Mouse (Mus musculus) adrenal gland, postnatal 25 days (tissue): ENCODE data around the gene Cntnap5b. TPM values are rescaled to one million over a fixed set of nuclear protein-coding genes. Genes with fewer than 3 reads are reported as not detected.

Experiments
- DNase-seq: peaks from one replicate; pipeline ENCODE4 v3.0.0; 2021; ENCODE audit warnings: mixed read lengths
- total RNA-seq: library from RNA; stranded (reverse); gene quantifications from 2 replicates; pipeline ENCODE4 v1.2.3, GENCODE M21; 2021

Gene Cntnap5b
- total RNA-seq, 1 experiment from 2014 or later, result 1.7 TPM

DNA sequence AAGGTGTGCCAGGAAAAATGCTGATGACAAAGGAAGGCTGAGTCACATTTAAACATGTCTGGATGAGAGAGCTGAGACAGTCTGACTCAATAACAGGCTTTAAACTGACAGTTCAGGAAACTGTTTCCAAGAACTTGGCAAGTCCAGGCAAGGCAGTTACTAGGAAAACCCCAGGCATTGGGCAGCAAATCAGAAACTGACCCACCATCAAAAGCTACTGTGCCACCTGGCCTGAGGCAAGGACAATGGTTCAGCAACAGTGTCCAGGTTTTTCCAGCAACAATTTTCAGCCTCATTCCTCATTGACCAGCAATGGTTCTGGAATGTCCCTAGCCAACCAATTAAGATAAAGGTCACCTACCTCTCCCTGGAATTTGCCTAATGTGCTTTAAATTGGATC is 399.0 kb downstream of the Cntnap5b start:
- no peak for DNase-seq

DNA sequence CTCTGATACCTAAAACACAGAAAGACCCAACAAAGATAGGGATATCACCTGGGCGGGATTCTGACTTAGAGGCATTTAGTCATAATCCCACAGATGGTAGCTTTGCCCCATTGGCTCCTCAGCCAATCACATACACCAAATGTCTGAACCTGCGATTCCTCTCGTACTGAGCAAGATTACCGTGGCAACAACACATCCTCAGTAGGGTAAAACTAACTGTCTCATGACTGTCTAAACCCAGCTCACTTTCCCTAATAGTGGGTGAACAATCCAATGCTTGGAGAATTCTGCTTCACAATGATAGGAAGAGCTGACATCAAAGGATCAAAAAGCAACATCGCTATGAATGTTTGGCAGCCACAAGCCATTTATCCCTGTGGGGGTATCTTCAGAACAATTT is 407.5 kb downstream of the Cntnap5b start:
- no peak for DNase-seq

DNA sequence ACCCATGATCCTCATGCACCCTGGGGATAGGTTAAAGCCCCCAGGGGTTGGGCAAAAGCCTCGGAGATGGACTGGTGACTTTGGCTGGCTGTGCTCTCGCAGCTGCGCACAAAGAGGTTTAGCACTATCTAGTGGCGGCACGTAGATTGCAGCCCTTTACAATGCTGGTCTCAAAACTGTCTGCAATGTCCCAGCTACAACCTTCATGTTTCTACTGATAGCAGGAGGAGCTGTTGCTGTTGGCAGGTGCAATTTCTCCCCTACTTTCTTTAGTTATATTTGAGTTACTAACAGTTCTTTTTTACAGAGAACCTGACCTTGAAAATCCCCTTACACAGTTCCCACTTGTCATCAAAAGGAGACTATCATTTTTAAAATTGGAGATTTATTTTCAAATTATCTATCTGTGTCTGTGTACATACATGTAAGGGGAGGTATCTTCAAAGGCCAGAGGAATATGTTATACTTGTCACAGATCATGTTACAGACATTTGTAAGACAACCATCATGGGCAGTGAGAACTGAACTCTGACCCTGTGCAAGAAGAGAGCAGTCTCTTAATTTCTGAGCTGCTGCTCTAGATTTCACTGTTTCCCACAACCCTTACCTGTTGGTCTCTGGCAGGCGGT is 459.5 kb downstream of the Cntnap5b start:
- DNase-seq, result peak; percentile 8

DNA sequence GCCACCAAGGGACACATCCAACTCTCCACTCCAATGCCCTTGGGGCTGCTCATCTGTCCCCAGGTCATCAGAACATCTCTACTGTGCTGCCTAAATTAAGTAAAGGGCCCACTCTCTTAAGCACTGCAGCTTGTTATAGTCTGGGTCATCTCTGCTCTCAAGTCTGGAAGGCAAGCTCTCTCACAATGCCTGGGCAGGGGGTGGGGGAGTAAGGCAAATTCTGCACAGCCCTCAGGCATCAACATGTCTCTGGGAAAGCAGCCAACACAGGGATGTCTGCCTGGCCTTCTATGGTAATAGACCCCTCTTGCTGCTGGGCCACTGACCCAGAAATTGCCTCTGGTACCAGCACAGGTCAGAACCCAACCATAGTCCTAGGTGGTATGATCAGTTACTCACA is 479.4 kb downstream of the Cntnap5b start:
- DNase-seq, result no peak

DNA sequence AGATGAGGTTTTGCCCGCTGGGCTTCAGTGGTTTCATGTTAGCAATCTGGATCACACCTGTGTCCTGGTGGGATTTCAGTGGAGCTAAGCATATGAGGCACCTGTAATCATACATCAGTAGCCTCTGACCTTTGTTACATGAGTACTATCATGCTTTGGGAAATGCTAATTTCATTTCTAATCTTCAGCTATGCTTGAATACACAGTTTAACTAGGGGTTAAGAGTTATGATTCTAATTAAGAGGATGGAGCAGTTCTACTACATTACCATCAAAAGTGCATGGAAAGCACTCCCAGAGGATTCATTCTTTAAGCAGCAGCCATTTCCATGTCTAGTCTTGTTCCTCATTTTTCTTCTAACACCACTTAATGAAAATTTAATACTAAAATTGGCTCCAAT is 538.1 kb downstream of the Cntnap5b start:
- DNase-seq, result no peak

DNA sequence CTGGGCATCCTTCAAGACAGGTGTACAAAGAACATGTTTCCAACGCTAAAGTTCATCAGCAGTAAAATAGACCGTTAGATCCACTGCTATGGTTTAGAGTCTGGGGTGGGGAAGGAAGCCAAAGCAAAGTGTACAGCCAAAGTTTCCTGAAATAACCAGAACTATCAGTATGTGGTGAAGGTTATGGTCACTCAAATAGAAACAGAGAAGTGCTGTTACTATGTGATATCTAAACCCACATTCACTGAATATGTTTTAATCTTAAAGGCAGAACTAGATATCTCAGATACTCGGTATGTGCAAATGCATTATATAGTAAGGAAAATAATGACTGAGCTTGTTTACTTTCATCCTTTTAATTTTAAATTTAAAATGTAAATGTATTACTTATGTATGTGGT is 558.5 kb downstream of the Cntnap5b start:
- no peak for DNase-seq

DNA sequence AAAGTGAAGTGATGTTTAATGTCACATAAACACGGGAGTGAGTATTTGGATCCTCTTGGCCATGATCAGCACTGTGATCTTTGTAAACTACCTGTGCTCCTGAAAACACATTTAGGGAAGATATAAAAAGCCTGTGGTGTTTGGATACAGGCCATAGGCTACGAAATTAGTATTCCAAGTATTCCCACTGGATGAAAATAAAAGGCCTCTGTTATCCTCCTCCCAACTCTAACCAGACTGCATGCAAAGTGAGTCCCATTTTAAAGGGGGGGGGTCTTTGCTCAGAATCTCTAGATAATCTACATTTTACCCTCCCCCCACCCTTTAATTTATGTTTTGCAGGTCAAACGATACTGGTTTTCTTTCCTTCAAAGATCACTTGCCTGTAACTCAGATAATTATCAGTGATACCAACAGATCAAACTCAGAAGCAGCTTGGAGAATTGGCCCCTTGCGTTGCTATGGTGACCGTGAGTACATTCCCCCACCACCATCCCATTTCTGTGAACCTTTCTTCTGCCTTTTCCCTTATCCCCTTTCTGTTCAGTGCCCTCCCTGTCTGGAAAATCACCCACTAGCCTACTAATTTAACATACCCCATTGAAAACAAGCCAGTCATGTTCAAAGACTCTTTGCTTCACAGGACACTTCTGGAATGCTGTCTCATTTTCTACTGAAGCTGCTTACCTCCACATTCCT is 597.0 kb downstream of the Cntnap5b start:
- DNase-seq, result no peak

DNA sequence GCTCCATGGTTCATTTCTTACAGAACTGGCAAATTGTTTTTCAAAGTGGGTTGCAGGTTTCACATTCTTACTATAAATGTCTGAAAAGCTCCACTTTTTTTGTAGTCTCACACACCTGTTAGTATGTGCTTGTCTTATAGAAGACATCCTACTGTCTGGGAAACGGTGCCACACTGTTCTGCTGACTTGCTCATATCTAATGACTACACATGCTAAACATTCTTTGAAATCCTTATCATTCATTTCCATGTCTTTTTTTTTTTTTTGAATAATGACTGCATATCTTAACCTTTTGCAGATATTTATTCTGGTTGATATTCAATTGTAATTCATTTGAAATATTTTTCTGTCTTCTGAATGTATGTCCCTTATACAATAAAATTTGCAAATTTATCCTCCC is 613.7 kb downstream of the Cntnap5b start:
- DNase-seq, result no peak

DNA sequence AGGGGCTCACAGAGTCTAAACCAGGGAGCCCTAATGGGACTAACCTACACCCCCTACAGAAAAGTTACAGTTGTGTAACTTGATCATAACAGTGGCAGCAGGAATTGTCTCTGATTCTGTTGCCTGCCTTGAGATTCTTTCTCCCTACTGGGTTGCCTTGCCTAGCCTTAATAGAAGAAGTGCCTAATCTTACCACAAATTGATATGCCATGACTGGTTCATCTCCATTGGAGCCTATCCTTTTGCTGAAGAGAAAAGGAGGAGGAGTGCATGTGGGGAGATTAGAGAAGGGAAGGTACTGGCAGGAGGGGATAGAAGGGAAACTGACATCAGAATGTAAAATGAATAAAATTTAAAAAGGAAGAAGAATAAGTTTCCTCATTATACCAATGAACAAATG is 621.5 kb downstream of the Cntnap5b start:
- DNase-seq, result no peak

DNA sequence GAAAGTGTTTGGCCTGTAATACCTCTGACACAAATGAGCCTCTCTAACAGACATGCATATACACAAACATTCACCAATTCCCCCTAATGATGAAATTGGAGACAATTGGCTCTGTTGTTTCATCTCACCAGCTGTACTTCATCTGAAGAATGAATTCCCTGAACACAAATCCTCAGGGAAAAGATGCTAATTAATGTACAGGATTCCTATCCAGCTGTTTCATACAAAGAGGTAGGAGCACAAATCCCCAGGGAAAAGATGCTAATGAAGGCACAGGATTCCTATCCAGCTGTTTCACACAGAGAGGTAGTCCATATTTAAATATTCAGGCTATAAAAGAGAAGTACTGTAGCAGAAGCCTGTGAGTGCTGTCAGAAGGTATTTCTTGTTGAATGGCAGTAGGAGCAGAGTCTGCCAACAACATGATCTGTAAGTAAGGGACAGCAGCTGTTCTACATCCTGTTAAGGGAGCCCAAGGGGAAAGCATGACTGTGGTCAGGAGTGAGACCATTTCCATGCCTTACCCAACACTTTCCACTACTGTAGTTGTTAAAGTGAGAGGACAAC is 644.2 kb downstream of the Cntnap5b start:
- DNase-seq, result no peak

DNA sequence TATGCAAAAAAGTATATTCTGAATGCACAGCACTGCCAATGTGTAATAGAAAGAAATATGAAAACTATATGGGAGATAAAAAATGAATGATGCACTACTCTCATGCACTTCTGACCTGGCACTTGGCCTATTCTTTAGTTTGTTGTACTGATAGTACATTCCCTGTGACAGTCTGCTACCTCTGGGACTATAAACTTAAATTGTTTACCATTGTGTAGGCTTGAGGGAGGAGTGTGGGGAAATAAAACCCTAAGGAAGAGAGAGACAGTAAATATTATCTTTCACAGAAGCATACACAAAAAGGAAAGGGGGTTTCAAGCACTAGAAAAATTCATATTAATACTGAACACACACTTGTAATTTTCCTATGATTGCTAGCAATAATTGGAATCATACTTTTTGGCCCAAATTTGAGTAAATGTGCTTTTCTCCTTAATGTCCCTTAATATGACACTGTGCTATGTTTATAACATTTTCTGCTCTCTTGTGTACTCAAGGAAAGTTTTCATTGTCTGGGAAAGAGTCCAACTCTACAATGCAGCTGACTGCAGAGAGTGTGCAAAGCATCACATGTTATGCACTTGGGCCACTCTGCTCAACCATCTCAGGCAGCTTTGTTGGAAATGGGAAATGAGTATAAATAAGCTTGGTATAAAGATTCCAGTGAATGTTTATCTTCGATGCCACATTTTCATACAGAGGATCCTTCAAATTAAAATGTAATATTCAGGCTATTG is 657.6 kb downstream of the Cntnap5b start:
- no peak for DNase-seq

DNA sequence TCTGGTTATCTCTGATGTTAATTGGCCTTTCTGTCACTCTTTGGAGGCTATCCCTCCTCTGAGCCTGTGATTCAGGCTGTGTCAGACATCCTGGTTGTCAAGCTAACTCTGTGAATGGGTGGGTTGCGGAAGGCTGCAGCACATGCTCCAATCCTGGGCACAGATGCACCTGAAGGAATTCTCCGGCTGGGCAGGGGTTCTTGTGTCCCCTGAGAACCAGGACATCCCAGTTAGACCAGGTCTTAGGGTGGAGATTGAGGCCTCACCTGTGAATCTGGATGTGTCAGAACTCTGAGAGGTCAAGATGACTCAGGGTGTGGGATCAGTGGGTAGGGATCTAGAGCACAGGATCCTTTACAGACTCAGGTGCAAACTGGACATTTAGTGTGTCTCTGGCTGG is 691.3 kb downstream of the Cntnap5b start:
- DNase-seq, result no peak

DNA sequence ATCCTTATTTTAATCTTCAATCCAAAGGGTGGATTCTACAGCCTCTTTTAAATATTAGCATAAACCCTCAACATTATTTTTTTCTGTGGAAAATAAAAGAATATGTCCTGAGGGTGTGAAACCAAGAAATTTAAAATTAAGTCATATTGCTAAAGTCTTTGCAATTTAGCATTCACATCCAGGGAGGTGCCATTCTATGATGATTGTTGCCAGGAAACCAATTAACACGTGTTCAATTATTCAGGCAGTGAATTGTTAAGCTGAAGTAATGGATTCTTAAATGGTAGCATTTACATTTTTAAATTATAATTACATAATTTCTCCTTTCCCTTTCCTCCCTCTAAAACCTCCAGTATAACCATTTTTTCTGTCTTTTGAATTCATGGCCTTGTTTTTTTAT is 692.7 kb downstream of the Cntnap5b start:
- DNase-seq, result no peak

DNA sequence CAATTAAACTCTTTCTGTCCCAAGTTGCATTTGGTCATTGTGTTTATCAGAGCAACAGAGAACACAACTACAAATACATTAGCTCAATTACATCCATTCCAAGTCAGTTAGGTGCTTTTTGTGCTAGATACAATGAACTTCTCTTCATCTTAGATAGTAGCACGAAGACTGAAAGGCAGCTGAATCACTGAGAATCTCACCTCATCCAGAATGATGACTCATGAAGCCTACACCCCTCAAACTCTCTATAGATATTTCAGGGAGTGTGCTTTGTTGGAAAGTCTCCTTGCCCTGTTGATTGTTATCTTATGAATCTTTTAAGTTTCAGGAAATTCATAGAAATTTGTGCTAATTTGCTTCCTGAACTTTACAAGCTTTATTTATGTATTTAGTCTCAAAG is 695.0 kb downstream of the Cntnap5b start:
- DNase-seq, result no peak

DNA sequence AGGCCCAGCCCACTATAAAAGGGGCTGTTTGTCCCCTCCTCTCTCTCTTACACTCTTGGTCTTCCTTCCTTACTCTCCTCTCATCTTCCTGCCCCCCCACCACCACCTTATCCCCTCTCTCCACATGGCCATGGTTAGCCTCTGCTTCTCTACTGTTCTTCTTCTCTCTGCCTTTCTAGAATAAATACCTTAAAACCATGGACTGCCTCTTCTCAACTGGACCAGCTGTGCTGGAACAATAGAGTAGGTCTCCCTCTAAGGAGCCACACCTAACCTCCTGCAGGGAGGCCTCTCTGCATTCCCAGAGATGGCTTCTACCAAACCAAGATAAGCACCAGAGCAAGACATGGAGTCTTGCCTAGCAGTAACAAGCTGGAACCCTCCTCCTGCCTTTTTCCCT is 737.3 kb downstream of the Cntnap5b start:
- no peak for DNase-seq
